Mouse (Mus musculus): Measurements from ENCODE around the gene Abr. TPM values are rescaled to one million over a fixed set of nuclear protein-coding genes. Genes with fewer than 3 reads are reported as not detected.

Gene Abr
- total and polyA plus RNA-seq, 3 experiments: 3.8 to 8.8 TPM; not detected in 1

GRCm38 (mm10) chr11:76508831-76509595, 113.1 kb downstream of the Abr start:
- 0 out of 4 replicates have a peak, but pooled peaks cover 0 to 6% of the 10 kb centered on the region in 2 experiments for H3K4me1 ChIP-seq (ENCODE audit: control insufficient read depth in 1 of 2, insufficient read depth in 2 of 2, low read length in 2 of 2)
- no peak overlapping the region for H3K4me3 ChIP-seq (ENCODE audit: control insufficient read depth in 1 of 2, insufficient read depth in 1 of 2, low read depth in 2 of 2, low read length in 2 of 2)
- no peak overlapping the region for H3K9ac ChIP-seq (ENCODE audit: control insufficient read depth, low read depth, low read length, poor library complexity, severe bottlenecking)
- H3K36me3 ChIP-seq (ENCODE audit: control insufficient read depth in 1 of 2, insufficient read depth in 2 of 2, low read length in 2 of 2): peaks cover 0 to 6% of the 10 kb centered on the region in 2 experiments; a peak in 2 of 4 replicates
- DNase-seq (ENCODE audit: low read depth, low spot score): no peak
- no peak overlapping the region for H3K27ac ChIP-seq (ENCODE audit: control insufficient read depth, low read depth, low read length)
- H3K79me2 ChIP-seq (ENCODE audit: control insufficient read depth, insufficient read depth, low read length, poor library complexity): no peaks in the 10 kb centered on the region
- H3K9me3 ChIP-seq (replicated peaks; ENCODE audit: insufficient read depth, low read length): no peaks in the 10 kb centered on the region
- H3K27me3 ChIP-seq (ENCODE audit: control insufficient read depth in 1 of 2, insufficient read depth in 2 of 2, low read length in 2 of 2): no peaks in the 10 kb centered on the region
- TF ChIP-seq MEF2A (IDR thresholded peaks at IDR 0.05; ENCODE audit: extremely low read depth, insufficient replicate concordance, low read depth, low read length, poor library complexity, severe bottlenecking) (no peak), MYC (IDR thresholded peaks at IDR 0.05; ENCODE audit: low read depth, low read length) (no peak), MAZ (IDR thresholded peaks at IDR 0.05; ENCODE audit: low read depth, low read length) (no peak), KAT2A (conservative IDR thresholded peaks at IDR 0.05; ENCODE audit: low read depth, low read length) (no peak), USF1 (IDR thresholded peaks at IDR 0.05; ENCODE audit: low read depth, low read length) (no peak), RAD21 (IDR thresholded peaks at IDR 0.05; ENCODE audit: low read depth, low read length) (no peak), UBTF (IDR thresholded peaks at IDR 0.05; ENCODE audit: borderline replicate concordance, insufficient read depth, low read depth, low read length) (no peak), POLR2A (IDR thresholded peaks at IDR 0.05; ENCODE audit: control insufficient read depth in 1 of 2, insufficient read depth in 1 of 2, low read depth in 1 of 2, low read length in 2 of 2, poor library complexity in 1 of 2) (no peak), NELFE (IDR thresholded peaks at IDR 0.05; ENCODE audit: low read depth, low read length) (no peak), USF2 (IDR thresholded peaks at IDR 0.05; ENCODE audit: borderline replicate concordance in 1 of 2, insufficient read depth in 1 of 2, low read depth in 1 of 2, low read length in 2 of 2) (no peak)

GRCm38 (mm10) chr11:76508125-76508524, 114.0 kb downstream of the Abr start:
- no peaks in the 10 kb centered on the region for H3K79me2 ChIP-seq (ENCODE audit: control insufficient read depth, insufficient read depth, low read length, poor library complexity)
- no peak overlapping the region for H3K4me3 ChIP-seq (ENCODE audit: control insufficient read depth in 1 of 2, insufficient read depth in 1 of 2, low read depth in 2 of 2, low read length in 2 of 2)
- 0 out of 4 replicates have a peak, but pooled peaks cover 0 to 6% of the 10 kb centered on the region in 2 experiments for H3K4me1 ChIP-seq (ENCODE audit: control insufficient read depth in 1 of 2, insufficient read depth in 2 of 2, low read length in 2 of 2)
- TF ChIP-seq MAZ (IDR thresholded peaks at IDR 0.05; ENCODE audit: low read depth, low read length) (no peak), MYC (IDR thresholded peaks at IDR 0.05; ENCODE audit: low read depth, low read length) (no peak), CHD1 (IDR thresholded peaks at IDR 0.05; ENCODE audit: low read depth, low read length) (no peak), MAX (IDR thresholded peaks at IDR 0.05; ENCODE audit: low read length) (no peak), SMC3 (IDR thresholded peaks at IDR 0.05; ENCODE audit: low read depth, low read length) (no peak), RAD21 (IDR thresholded peaks at IDR 0.05; ENCODE audit: low read depth, low read length) (no peak), NRF1 (IDR thresholded peaks at IDR 0.05; ENCODE audit: insufficient read depth, low read depth, low read length, poor library complexity, severe bottlenecking) (no peak), SIN3A (IDR thresholded peaks at IDR 0.05; ENCODE audit: low read length) (no peak), TBP (IDR thresholded peaks at IDR 0.05; ENCODE audit: low read depth, low read length) (no peak), ZKSCAN1 (IDR thresholded peaks at IDR 0.05; ENCODE audit: low read depth, low read length) (no peak), ETS1 (IDR thresholded peaks at IDR 0.05; ENCODE audit: low read depth, low read length) (no peak), ZMIZ1 (IDR thresholded peaks at IDR 0.05; ENCODE audit: low read depth, low read length) (no peak), MYB (IDR thresholded peaks at IDR 0.05; ENCODE audit: low read depth, low read length) (no peak), CTCF (IDR thresholded peaks at IDR 0.05 in 2 of 3, conservative IDR thresholded peaks at IDR 0.05 in 1 of 3; ENCODE audit: control insufficient read depth in 1 of 3, insufficient read depth in 1 of 3, low read depth in 2 of 3, low read length in 3 of 3, poor library complexity in 1 of 3, severe bottlenecking in 1 of 3) (no peak), USF1 (IDR thresholded peaks at IDR 0.05; ENCODE audit: low read depth, low read length) (no peak), JUND (IDR thresholded peaks at IDR 0.05; ENCODE audit: low read depth, low read length) (no peak), GABPA (IDR thresholded peaks at IDR 0.05; ENCODE audit: low read depth, low read length) (no peak), MAFK (IDR thresholded peaks at IDR 0.05; ENCODE audit: borderline replicate concordance, low read depth, low read length) (no peak), RCOR1 (IDR thresholded peaks at IDR 0.05; ENCODE audit: low read depth, low read length) (no peak), BHLHE40 (IDR thresholded peaks at IDR 0.05; ENCODE audit: borderline replicate concordance, low read depth, low read length) (no peak)
- H3K36me3 ChIP-seq (ENCODE audit: control insufficient read depth in 1 of 2, insufficient read depth in 2 of 2, low read length in 2 of 2): peaks cover 0 to 6% of the 10 kb centered on the region in 2 experiments; a peak in 2 of 4 replicates
- H3K27ac ChIP-seq (ENCODE audit: control insufficient read depth, low read depth, low read length): no peak overlapping the region
- DNase-seq (ENCODE audit: low read depth, low spot score): no peak
- no peaks in the 10 kb centered on the region; a peak in 1 of 4 replicates for H3K27me3 ChIP-seq (ENCODE audit: control insufficient read depth in 1 of 2, insufficient read depth in 2 of 2, low read length in 2 of 2)
- H3K9ac ChIP-seq (ENCODE audit: control insufficient read depth, low read depth, low read length, poor library complexity, severe bottlenecking): no peak overlapping the region
- H3K9me3 ChIP-seq (replicated peaks; ENCODE audit: insufficient read depth, low read length): no peaks in the 10 kb centered on the region

All from MEL (cell line).